Mouse (Mus musculus) lung, adult 18-20 months (tissue): ENCODE measurements around the gene Tomm6.
"Not testable (repeated sequence)": the region's sequence is repeated elsewhere in the genome, so short reads cannot be mapped to it uniquely, and the experiment has no call there.

Source experiments
- DNase-seq, 2 experiments: peaks; one replicate each; pipeline ENCODE4 v3.0.0; 2022; ENCODE audit warnings: mixed read lengths in 2 of 2

Gene Tomm6

GRCm38 (mm10) chr17:47694503-47695336, 6.5 kb upstream of the Tomm6 start, which contains the start of gene Prickle4:
Prickle4 (minus strand) TSS chr17:47694736.
- DNase-seq = peak; percentile 95 to 97

DNA sequence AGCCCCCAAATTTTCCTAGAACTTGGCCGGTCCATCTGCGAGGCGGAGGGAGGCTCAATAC, 6.1 kb upstream of the Tomm6 start, which contains the start of gene Gm21981:
Gene Gm21981, minus strand, starts transcription at position 14 of the 61 bp plus-strand sequence.
- DNase-seq = no peak

DNA sequence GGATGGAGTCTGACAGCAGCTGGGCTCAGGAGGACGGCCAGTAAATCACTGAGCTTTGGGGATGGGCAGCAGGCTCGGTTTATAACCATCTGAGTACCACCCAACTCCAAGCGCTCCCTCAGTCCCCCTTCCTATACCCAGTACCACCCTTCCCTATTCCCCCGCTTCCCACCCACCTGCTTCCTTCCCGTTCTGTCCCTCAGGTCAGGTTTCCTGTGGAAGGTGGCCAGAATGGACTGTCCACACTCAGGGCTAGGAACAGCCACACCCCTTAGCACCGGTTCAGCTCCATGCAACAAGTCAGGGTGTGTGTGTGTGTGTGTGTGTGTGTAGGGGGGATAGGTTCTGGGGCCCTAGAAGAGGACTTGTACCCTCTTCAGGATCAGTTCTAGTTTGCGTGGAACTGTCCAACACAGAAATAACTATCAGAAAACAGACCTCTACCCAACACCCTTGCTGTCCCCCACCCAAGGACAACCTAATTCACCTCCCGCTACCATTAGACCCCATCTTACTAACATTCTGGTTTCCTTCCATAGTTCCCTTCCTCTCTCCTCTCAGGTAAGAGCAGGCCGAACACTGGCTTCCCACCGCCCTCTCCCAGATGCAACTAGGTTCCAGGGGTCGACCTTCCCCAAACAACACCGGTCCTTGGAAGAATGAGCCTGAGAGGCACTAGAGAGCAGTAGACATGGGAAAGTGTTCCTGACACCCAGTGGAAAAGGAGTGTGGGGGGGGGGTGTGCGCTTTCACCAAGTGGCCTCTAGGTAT, 5.7 kb upstream of the Tomm6 start:
- DNase-seq = peak in 1 of 2 experiments; percentile 43

DNA sequence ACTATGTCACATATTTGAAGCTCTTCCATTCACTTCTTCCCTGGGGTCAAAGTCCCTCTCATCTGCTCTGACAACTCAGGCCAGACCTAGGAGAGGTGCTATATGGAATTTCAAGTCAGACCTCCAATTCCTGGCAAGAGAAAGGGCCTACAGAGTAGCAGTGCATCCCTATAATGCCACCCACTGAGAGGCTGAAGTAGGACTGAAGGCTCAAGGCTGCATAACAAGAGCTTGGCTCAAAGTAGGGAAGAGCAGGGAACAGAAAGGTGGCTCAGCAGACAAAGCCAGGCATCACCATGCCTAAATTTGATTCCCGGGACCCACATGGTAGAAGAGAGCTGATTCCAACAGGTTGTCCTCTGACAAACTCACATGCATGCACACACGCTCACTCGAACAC, 3.5 kb upstream of the Tomm6 start:
- no peak for DNase-seq

GRCm38 (mm10) chr17:47689894-47690293, 1.7 kb upstream of the Tomm6 start:
- no peak for DNase-seq

- peak; percentile 53 to 62 for DNase-seq
These were observed 706 bp upstream of the Tomm6 start, which contains the start of gene Frs3 for GRCm38 (mm10) chr17:47688608-47689575. Frs3 (plus strand) TSS chr17:47689030.

- DNase-seq = peak; percentile 96 to 97
These were observed 510 bp downstream of the Tomm6 start for GRCm38 (mm10) chr17:47687409-47688343.

GRCm38 (mm10) chr17:47682836-47683235, 5.3 kb downstream of the Tomm6 start:
- no peak for DNase-seq

- DNase-seq = no peak
These were observed 9.5 kb downstream of the Tomm6 start for GRCm38 (mm10) chr17:47678702-47679101.

DNA sequence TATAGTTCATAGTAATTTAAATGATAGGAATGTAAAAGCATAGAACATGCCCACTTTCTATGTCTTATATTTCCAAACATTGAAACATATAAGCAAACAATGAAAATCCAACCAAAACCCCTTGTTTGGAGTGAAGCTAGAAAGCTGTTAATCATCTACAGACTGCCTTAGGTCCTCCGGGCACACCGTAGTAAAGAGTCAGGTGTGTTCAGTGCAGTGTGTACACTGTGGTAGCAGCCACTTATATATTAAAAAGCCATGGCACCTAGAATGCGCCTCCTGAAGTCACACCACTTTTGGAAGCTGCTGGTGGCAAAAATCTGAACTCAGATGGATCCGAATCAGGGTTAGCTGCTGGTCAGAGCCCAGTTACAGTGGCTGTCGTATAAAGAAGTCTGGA, 9.9 kb downstream of the Tomm6 start:
- no peak for DNase-seq

- DNase-seq = peak; percentile 65 to 72
These were observed 11.6 kb downstream of the Tomm6 start for GRCm38 (mm10) chr17:47676581-47676980.

DNA sequence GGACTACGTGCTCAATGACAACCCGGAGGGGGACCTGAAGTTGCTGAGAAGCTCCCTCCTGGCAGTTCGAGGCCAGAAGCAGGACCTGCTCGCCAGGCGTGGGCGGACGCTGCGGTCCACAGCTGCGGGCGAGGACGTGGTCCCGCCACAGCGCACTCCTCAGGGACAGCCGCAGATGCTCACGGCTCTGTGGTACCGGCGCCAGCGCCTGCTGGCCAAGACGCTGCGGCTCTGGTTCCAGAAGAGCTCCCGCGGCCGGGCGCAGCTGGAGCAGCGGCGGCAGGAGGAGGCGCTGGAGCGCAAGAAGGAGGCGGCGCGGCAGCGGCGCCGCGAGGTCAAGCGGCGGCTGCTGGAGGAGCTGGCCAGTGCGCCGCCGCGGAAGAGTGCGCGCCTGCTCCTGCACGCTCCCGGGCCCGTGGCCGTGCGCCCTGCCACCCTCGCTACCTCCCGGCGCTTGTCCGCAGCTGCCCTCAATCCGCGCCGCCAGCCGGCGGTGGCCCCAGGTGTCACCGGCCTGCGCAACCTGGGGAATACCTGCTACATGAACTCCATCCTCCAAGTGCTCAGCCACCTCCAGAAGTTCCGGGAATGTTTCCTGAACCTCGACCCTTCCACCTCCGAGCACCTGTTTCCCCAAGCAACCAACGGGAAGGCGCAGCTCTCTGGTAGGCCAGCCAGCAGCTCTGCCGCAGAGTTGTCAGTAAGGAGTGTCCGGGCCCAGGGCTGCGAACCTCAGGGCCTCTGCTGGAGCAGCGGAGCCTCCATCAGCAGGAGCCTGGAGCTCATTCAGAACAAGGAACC, 15.7 kb downstream of the Tomm6 start:
- peak; percentile 65 to 68 for DNase-seq

- DNase-seq = no peak
These were observed 16.2 kb downstream of the Tomm6 start for GRCm38 (mm10) chr17:47671988-47672310.

GRCm38 (mm10) chr17:47669166-47669565, 19.0 kb downstream of the Tomm6 start:
- no peak for DNase-seq

DNA sequence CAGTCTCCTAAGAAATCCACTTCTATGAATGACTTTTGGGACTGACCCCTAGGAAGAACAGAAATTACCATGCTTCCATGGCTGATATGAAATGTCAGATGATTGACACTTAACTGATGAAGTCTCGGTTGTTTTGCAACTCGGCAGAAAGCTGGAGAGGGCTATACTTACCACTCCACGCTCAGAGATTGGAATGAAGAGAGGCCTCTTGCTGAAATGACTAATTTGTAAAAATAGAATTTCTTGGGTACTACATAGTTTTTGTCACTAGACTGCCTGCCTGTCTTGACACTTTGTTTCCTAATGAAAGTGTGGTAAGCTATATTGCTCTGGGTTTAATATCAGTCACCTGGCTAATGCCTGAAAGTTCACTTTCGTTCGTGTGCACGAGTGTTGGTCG, 23.7 kb downstream of the Tomm6 start:
- DNase-seq = no peak

DNA sequence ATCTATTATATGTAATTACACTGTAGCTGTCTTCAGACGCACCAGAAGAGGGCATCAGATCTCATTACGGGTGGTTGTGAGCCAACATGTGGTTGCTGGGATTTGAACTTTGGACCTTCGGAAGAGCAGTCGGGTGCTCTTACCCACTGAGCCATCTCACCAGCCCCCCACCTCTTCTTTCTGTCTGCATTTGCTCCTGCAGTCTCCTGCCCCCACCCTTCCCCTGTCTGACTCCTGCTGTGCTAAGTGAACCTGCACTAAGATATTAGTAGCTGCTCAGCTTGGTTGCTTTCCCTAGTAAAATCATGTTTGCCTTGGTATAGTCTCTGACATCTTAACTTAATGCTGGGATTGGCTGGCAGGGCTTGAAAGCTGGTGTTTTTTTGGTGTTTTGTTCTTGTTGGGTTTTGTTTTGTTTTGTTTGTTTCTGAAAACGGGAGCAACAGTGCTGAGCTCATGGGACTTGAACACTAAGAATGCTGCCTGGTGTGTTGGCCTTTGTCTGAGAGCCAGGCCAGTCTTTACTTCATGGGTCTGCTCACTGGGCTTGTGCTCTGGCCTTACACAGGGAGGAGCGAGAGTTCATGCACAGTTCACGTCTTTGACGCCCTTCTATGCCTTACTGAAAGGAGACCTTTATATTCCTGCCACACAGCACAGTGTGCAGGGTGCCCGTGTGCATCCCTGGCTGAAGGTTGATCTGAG, 25.0 kb downstream of the Tomm6 start:
- no peak for DNase-seq

DNA sequence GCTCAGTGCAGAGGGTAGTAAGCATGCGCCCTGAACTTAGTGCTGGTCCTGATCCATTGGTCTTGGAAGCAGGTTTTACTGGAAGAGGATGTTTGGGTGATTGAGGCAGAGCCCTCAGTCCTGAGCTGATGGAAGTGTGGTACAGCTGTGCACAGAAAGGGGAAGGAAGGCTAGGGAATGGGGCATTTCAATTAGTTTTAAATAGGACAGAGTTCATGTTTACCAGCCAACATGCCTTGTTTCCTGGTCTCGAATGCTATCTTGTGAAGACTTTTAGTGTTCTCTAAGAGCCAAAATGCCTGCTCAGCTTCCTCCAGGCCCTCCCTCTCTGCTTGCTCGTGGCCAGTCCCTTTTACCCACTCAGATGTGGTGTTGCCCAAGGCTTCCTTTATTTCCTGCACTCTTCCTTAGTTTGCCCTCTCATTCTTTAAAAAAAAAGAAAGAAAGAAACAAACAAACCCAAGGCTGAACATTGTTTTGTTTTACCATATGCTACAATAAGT, 29.4 kb downstream of the Tomm6 start:
- no peak for DNase-seq

- no peak for DNase-seq
These were observed 30.3 kb downstream of the Tomm6 start for GRCm38 (mm10) chr17:47657901-47658300.

DNA sequence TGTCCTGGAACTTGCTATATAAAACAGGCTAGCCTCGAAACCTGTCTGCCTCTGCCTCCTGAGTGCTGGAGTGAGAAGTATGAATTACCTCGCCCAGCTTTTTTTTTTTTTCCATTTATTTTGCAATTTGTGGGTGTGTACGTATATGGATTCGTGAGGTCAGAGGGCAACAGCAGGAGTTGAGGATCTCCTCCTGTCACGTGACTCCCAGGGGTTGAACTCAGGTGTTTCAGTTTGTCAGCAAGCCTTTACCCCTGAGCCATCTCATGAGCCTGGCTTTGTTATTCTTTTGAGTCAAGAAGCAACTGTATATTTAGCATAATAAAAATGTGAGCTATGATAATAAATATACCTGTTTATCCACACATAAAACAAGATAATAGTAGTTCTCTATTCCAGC, 32.5 kb downstream of the Tomm6 start:
- no peak for DNase-seq

DNA sequence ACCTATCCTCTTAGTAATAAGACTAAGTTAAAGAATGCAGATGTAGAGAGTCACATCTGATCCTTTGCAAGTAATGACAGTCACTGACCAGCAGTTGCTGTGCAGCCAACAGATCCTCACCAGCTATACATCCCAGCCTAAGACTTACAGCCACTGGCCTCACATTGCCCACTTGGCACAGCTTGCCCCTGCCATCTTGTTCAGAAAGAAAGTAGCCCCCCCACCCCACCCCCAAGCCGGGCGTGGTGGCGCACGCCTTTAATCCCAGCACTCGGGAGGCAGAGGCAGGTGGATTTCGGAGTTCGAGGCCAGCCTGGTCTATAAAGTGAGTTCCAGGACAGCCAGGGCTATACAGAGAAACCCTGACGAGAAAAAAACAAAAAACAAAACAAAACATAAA, 33.8 kb downstream of the Tomm6 start:
- not testable (repeated sequence) for DNase-seq

GRCm38 (mm10) chr17:47651953-47652352, 36.2 kb downstream of the Tomm6 start:
- no peak for DNase-seq
